Mouse (Mus musculus): ENCODE data around the gene Scarf1. TPM values are rescaled to one million over a fixed set of nuclear protein-coding genes. Genes with fewer than 3 reads are reported as not detected.
"Not testable (repeated sequence)": the region's sequence is repeated elsewhere in the genome, so short reads cannot be mapped to it uniquely, and the experiment has no call there.

Scarf1 gene
- polyA plus RNA-seq, 1 experiment from 2014 or later: 4.6 TPM

DNA sequence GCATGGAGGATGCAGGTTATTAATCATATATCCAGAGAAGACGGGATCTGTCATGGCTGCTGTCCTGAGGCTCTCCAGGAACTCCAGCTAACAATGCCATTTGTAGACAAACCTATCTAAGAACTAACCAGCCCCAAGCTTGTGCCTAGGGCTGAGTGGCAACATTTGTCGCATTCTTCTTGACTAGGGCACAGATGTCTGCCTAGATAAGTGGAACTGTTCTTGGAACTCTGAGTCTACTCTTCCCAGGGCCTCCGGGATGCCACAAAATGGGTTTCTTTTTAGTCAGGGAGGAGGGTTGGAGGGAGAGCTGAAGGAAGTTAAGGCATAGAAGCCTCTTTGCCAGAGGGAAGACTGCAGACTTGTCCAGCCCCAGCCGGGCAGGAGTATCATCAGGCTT lies 32.7 kb downstream of the Scarf1 start:
- no peak overlapping the region for H3K4me2 ChIP-seq
- no peaks in the 10 kb centered on the region for H3K9me3 ChIP-seq
- no peak overlapping the region for H3K9ac ChIP-seq
- H3K4me3 ChIP-seq: no peak overlapping the region
- 0 out of 2 replicates have a peak, but pooled peaks cover 7% of the 10 kb centered on the region for H3K4me1 ChIP-seq
- H3K27ac ChIP-seq: no peak overlapping the region
- H3K27me3 ChIP-seq (replicated peaks): no peaks in the 10 kb centered on the region
- ATAC-seq (replicated peaks): no peak
- 74% methylated on average over 4 of the region's 4 CpGs for WGBS
- peaks cover 22% of the 10 kb centered on the region for H3K36me3 ChIP-seq (replicated peaks)

DNA sequence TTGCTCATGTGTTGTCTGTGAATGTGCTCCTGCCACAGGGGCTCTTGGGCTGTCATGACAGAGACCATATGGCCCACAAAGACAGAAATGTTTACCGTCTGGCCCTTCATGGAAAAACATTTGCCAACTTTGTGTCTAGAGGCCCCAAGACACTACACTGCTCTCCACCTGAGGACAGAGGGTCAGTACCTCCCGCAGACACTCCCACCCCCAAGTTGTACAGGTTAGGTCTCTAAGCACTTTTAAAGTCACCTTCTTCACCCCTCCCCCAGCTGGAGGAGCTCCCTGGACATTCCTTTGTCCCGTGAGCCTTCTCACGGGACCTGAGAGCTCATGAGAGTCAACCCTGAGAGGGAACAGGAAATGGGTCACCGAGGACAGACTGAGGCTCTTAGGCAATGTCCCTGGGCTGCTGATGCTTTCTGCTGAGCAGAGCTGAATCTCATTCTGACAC lies 36.3 kb downstream of the Scarf1 start:
- H3K27ac ChIP-seq: no peak overlapping the region
- H3K4me2 ChIP-seq: no peak overlapping the region
- WGBS: 55% methylated on average over 5 of the region's 5 CpGs

DNA sequence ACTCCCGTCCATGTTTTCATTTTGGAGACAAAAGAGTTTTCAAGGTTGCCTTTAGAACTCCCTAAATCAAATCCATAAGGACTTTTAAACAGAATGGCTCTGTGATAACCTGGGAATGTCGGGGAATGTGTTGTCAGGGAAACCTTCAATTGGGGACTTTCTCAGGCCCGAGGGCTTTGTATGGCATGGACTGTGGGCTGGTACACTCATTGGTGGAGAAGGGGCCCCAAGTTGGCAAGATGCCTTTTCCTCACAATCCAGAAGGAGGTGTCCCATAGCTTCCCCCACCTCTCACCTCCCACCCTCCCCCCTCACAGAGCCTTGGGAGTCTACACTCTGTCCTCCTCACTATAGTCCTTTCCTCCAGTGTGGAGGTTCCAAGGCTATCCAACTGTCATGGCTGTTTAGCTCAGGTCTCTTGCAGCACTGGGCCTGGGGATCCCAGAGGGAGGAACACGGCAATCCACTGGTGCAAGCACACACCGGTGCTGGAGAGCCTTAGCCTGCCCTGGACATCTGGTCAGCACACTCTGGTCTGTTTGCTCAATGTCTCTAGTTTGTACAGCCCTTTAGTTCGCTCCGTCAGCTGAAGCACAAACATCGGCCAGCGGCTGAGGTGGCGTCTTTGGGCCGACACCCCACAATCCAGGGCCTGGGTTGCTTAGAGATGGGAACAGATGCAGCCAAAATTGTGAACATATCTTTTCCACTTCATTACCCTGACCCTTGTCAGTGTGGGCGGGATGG lies 37.0 kb downstream of the Scarf1 start:
- H3K9ac ChIP-seq: no peak overlapping the region
- 0 out of 2 replicates have a peak overlapping the region, but pooled peaks have one; percentile 44 for H3K27ac ChIP-seq
- 61% methylated on average over 12 of the region's 12 CpGs for WGBS

More for the DNA sequence above, 36.3 kb downstream of the Scarf1 start:
- ATAC-seq (replicated peaks): no peak
- Histone ChIP-seq H3K9ac (no peak overlapping the region), H3K27me3 (replicated peaks) (no peaks in the 10 kb centered on the region), H3K4me1 (peaks cover 14% of the 10 kb centered on the region; the same call in 1 of the 2 replicates), H3K4me3 (no peak overlapping the region), H3K9me3 (no peaks in the 10 kb centered on the region), H3K36me3 (replicated peaks) (peaks cover 22% of the 10 kb centered on the region)

DNA sequence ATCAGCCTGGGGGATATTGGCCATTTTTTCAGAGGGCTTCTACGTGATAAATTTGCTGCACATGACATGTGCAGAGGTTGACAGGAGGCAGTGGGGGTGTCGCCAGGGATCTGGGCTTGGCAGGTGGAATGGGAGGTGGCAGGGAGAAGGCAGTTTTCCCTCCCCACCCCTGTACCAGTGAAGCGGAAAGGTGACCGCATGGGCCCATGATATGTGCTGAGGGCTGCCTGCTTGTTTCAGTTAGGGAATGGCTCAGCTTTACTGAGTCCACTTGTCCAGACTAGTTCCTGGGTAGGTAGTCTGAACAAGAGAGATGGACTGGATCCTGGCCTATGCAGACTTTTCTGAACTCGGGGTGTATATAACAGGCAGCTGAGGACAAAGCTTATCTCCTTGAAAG lies 38.0 kb downstream of the Scarf1 start:
- 87% methylated on average over 5 of the region's 5 CpGs for WGBS
- H3K36me3 ChIP-seq (replicated peaks): peaks cover 12% of the 10 kb centered on the region
- H3K4me3 ChIP-seq: no peak overlapping the region
- H3K9ac ChIP-seq: no peak overlapping the region
- no peak for ATAC-seq (replicated peaks)
- no peaks in the 10 kb centered on the region for H3K9me3 ChIP-seq
- H3K27me3 ChIP-seq (replicated peaks): no peaks in the 10 kb centered on the region
- no peak overlapping the region for H3K4me2 ChIP-seq
- no peak overlapping the region for H3K27ac ChIP-seq
- H3K4me1 ChIP-seq: peaks cover 14% of the 10 kb centered on the region; the same call in 1 of the 2 replicates

More for the DNA sequence above, 37.0 kb downstream of the Scarf1 start:
- Histone ChIP-seq H3K4me2 (no peak overlapping the region), H3K4me3 (no peak overlapping the region), H3K9me3 (no peaks in the 10 kb centered on the region), H3K4me1 (peaks cover 14% of the 10 kb centered on the region; the same call in 1 of the 2 replicates), H3K36me3 (replicated peaks) (peaks cover 17% of the 10 kb centered on the region), H3K27me3 (replicated peaks) (no peaks in the 10 kb centered on the region)
- no peak for ATAC-seq (replicated peaks)

DNA sequence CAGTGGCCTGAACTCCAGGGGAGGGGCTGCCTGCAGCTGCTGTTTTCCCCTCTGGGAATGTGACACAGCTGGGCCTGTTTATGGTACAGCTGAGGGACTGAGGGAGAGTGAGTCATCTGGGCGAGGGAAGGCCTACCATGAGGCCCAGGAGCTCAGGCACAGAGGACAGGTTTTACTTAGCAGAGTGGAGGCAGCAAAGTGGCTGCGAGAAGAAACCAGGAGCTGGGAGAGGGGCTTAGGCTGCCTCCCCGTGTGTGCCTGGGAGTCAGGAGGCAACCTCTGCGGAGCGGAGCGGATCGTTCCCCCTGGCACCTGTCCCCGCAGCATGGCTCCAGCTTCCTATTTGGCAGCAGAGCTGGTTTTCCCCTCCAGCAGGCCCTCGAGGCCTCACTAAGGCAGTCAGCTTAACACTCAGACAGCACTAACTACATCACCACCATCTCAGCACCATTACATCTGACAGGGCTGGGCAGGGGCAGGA lies 38.7 kb downstream of the Scarf1 start:
- Histone ChIP-seq H3K27me3 (replicated peaks) (no peaks in the 10 kb centered on the region), H3K9me3 (no peaks in the 10 kb centered on the region), H3K27ac (0 out of 2 replicates have a peak overlapping the region, but pooled peaks have one; percentile 7), H3K36me3 (replicated peaks) (peaks cover 7% of the 10 kb centered on the region; the same call in 1 of the 2 replicates), H3K9ac (peak overlapping the region; percentile 4; the same call in 1 of the 2 replicates), H3K4me1 (peaks cover 14% of the 10 kb centered on the region; the same call in 1 of the 2 replicates), H3K4me3 (no peak overlapping the region), H3K4me2 (no peak overlapping the region)
- ATAC-seq (replicated peaks): no peak
- WGBS: 55% methylated on average over 9 of the region's 9 CpGs

DNA sequence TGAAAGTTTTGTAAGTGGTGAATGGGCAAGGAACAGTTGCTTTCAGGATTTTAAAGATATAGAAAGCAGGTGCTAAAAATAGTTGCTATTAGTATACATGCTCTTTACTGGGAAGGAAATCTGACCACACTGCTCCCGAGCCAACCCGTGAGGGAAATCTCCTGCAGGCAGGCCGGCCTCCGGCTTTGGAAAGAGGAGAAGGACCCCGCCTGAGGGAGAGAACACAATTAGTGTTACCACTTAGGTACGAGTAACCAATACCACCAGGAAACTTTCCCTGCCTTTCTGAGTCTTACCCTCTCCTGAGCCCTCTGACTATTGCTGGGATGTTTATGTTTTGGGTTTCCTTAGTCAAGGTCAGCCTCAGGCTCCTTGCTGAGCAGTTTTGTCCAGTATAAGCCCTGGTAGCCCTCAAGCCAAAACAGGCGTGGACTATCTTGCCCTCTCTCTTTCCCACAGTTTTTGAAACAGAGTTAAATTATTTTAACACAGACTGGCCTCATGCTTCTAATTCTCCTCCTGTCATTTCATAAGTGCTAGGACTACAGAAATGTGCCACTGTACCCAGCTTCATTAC lies 39.7 kb downstream of the Scarf1 start:
- no peak for ATAC-seq (replicated peaks)
- peaks cover 14% of the 10 kb centered on the region; the same call in 1 of the 2 replicates for H3K4me1 ChIP-seq
- 64% methylated on average over 7 of the region's 7 CpGs for WGBS
- H3K9ac ChIP-seq: no peak overlapping the region
- no peak overlapping the region for H3K4me3 ChIP-seq
- no peaks in the 10 kb centered on the region for H3K27me3 ChIP-seq (replicated peaks)
- no peaks in the 10 kb centered on the region for H3K9me3 ChIP-seq
- H3K36me3 ChIP-seq (replicated peaks): 0 out of 2 replicates have a peak, but pooled peaks cover 6% of the 10 kb centered on the region
- H3K4me2 ChIP-seq: no peak overlapping the region
- H3K27ac ChIP-seq: 0 out of 2 replicates have a peak overlapping the region, but pooled peaks have one; percentile 7

DNA sequence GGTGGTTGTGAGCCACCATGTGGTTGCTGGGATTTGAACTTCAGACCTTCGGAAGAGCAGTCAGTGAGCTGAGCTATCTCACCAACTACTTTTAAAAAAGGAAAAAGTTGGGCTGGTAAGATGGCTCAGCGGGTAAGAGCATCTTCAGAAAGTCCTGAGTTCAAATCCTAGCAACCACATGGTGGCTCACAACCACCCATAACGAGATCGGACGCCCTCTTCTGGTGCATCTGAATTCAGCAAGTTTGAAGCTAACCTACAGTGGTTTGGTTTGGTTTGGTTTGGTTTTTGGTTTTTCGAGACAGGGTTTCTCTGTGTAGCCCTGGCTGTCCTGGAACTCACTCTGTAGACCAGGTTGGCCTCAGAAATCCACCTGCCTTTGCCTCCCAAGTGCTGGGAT lies 42.7 kb downstream of the Scarf1 start:
- not testable (repeated sequence) for H3K4me3 ChIP-seq; H3K4me1 ChIP-seq; H3K27me3 ChIP-seq (replicated peaks); H3K9ac ChIP-seq; H3K36me3 ChIP-seq (replicated peaks); H3K9me3 ChIP-seq; ATAC-seq (replicated peaks); H3K4me2 ChIP-seq; H3K27ac ChIP-seq
- 94% methylated on average over 6 of the region's 6 CpGs for WGBS

DNA sequence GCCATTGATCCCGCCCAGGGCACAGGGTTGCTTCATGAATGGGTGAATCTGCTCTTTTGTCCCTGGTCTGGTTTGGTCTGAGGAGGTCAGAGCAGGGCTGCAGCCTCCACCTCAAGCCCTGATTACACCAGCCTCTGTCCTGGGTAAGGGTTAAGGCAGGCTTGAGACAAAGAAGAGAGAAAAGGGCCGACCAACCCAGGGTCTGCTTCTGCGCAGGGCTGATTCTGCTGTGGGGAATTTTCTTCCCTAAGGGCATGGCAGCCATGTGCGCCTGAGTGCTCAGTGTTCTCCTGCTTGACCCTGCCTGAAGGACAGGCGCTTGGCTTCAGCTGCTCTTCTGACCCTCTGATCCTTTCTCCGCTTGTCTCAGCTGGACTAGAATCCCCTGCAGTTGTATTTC lies 43.8 kb downstream of the Scarf1 start:
- no peaks in the 10 kb centered on the region for H3K27me3 ChIP-seq (replicated peaks)
- H3K9ac ChIP-seq: no peak overlapping the region
- H3K36me3 ChIP-seq (replicated peaks): 0 out of 2 replicates have a peak, but pooled peaks cover 9% of the 10 kb centered on the region
- WGBS: 80% methylated on average over 6 of the region's 6 CpGs
- no peak overlapping the region for H3K4me2 ChIP-seq
- H3K4me3 ChIP-seq: no peak overlapping the region
- peaks cover 4% of the 10 kb centered on the region; the same call in 1 of the 2 replicates for H3K4me1 ChIP-seq
- ATAC-seq (replicated peaks): no peak
- no peaks in the 10 kb centered on the region for H3K9me3 ChIP-seq
- H3K27ac ChIP-seq: no peak overlapping the region

DNA sequence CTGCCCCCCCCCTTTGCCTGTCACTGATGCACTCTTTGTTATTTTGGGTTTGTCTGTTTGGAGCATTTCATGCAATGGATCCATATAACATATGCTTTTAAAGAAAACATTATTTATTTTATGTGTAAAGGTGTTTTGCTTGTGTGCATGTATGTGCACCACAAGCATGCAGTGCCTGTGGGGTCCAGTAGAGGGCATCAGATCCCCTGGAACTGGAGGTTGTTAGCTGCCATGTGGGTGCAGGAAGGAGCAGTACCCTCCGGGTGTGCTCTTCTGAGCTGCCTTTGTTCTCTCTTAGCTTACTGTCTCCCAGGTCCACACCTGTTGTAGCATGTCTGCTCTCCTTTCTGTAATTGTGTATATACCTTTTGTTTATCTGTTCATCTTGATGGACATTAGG lies 44.8 kb downstream of the Scarf1 start:
- H3K9ac ChIP-seq: no peak overlapping the region
- H3K27me3 ChIP-seq (replicated peaks): no peaks in the 10 kb centered on the region
- no peak overlapping the region for H3K27ac ChIP-seq
- H3K4me1 ChIP-seq: no peaks in the 10 kb centered on the region
- WGBS: 81% methylated on average over 1 of the region's 1 CpGs
- H3K9me3 ChIP-seq: no peaks in the 10 kb centered on the region
- H3K4me3 ChIP-seq: no peak overlapping the region
- H3K36me3 ChIP-seq (replicated peaks): peaks cover 16% of the 10 kb centered on the region; the same call in 1 of the 2 replicates
- no peak for ATAC-seq (replicated peaks)
- no peak overlapping the region for H3K4me2 ChIP-seq

DNA sequence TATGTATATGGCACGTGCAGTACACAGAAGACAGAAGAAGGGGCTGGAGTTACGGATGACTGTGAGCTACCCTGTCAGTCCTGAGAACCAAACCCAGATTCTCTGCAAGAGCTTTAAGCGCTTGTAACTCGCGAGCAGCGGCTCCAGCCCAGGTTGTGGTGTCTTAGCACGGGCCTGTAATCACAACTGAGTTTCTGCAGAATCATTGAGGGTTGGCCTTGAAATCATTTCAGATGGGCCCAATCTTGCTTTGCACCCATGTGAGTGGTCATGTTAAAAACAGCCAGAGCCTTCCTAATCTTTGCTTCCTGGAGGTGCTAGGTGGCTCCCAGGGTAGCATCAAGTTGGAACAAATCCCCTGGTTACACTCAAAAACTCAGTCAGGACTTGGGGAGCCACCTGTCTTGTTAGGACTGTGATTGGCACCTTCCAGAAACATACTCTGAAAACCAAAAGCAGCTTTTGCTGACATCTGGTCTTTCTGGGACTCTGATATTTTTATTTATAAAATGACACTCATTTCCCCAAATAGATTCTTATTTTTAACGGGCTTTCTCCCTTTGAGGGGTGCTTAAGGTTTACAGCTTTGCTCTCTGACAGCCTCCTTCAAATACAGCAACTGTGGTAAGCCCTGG lies 46.6 kb downstream of the Scarf1 start:
- no peak overlapping the region for H3K27ac ChIP-seq
- H3K27me3 ChIP-seq (replicated peaks): no peaks in the 10 kb centered on the region
- no peak overlapping the region for H3K4me2 ChIP-seq
- peaks cover 24% of the 10 kb centered on the region for H3K36me3 ChIP-seq (replicated peaks)
- no peaks in the 10 kb centered on the region for H3K4me1 ChIP-seq
- no peak overlapping the region for H3K4me3 ChIP-seq
- no peak for ATAC-seq (replicated peaks)
- WGBS: 88% methylated on average over 8 of the region's 8 CpGs
- H3K9ac ChIP-seq: no peak overlapping the region
- H3K9me3 ChIP-seq: no peaks in the 10 kb centered on the region

DNA sequence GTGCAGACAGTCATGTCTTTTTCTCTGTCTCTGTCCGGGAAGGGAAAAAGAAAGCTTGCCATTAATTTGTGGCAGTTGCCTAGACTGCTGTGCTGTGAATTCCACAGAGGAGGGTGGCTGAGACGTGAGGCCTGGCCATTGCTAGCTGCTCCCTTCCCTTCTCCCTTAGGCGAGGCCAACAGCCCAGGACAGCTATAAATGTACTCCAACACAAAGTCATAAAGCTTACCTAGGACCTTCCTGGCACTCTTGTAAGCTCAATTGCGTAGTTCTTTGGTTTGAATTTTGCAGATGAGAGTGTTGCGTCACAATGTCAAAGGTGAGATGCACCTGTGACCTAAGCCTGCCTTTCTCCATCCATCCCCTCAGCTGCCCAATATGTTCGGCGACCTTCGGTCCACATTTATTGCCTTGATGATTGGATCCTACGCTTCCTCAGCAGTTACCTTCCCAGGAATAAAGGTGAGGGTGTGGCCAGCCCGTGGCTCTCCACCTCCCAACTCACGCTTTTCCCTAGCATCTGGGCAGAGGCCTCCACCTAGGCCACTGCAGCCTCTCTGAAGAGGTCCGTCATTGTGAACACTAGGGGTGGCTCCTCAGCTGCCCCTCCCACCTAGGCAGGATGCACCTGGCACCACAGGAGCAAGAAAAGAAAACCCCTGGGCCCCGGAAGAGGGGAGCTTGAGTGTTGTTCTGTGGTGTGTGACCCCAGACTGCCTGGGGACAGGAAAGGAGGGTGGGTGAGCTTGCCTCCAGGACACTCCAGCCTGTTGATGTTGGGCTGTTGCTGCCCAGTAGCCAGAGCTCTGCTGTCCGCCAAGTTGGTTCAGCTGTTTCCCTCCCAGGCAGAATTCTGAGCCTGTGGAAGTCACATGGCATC lies 47.4 kb downstream of the Scarf1 start:
- peaks cover 24% of the 10 kb centered on the region for H3K36me3 ChIP-seq (replicated peaks)
- H3K4me2 ChIP-seq: no peak overlapping the region
- no peaks in the 10 kb centered on the region for H3K27me3 ChIP-seq (replicated peaks)
- no peaks in the 10 kb centered on the region for H3K9me3 ChIP-seq
- H3K4me1 ChIP-seq: no peaks in the 10 kb centered on the region
- WGBS: 81% methylated on average over 14 of the region's 14 CpGs
- ATAC-seq (replicated peaks): no peak
- no peak overlapping the region for H3K9ac ChIP-seq
- no peak overlapping the region for H3K4me3 ChIP-seq
- H3K27ac ChIP-seq: no peak overlapping the region

Data from midbrain, embryonic 15.5 days (tissue).